Mouse (Mus musculus) limb, embryonic 13.5 days (tissue): ENCODE results near the gene Ap5z1. TPM values are rescaled to one million over a fixed set of nuclear protein-coding genes. Genes with fewer than 3 reads are reported as not detected.

Experiments used
- ATAC-seq: fragments of 200-750 bp; cut with Nextera tagmentation; 2 replicates; pipeline ENCODE4 v1.8.0; 2017; ENCODE audit warnings: low read depth, moderate number of reproducible peaks, moderate TSS enrichment; ENCODE audit not compliant: low FRiP score
- H3K27ac ChIP-seq: fragments of 300-500 bp; sonication (generic); 2 replicates; pipeline ENCODE4 v1.5.1; 2015; ENCODE audit warnings: inconsistent platforms, mild to moderate bottlenecking, moderate library complexity
- H3K27me3 ChIP-seq: fragments of 300-500 bp; sonication (generic); 2 replicates; pipeline ENCODE4 v1.6.1; 2015; ENCODE audit warnings: mild to moderate bottlenecking, inconsistent platforms
- H3K36me3 ChIP-seq: fragments of 300-500 bp; sonication (generic); 2 replicates; pipeline ENCODE4 v1.6.1; 2015; ENCODE audit warnings: inconsistent platforms, mild to moderate bottlenecking, moderate library complexity
- H3K4me1 ChIP-seq: fragments of 300-500 bp; sonication (generic); 2 replicates; pipeline ENCODE4 v1.6.1; 2015; ENCODE audit warnings: inconsistent platforms
- H3K4me2 ChIP-seq: fragments of 300-500 bp; sonication (generic); replicated peaks from 2 replicates; pipeline ENCODE4 v1.6.1; 2015; ENCODE audit warnings: inconsistent platforms, mild to moderate bottlenecking, moderate library complexity
- H3K4me3 ChIP-seq: fragments of 300-500 bp; sonication (generic); 2 replicates; pipeline ENCODE4 v1.5.1; 2015; ENCODE audit warnings: moderate library complexity, mild to moderate bottlenecking, inconsistent platforms
- H3K9ac ChIP-seq: fragments of 300-500 bp; sonication (generic); 2 replicates; pipeline ENCODE4 v1.6.1; 2015; ENCODE audit warnings: mild to moderate bottlenecking, inconsistent platforms
- H3K9me3 ChIP-seq: fragments of 300-500 bp; sonication (generic); 2 replicates; pipeline ENCODE4 v1.6.1; 2016; ENCODE audit warnings: inconsistent platforms
- WGBS: fragments of 180-500 bp; shearing (Covaris S2); methylation state at CpG from one replicate; pipeline ENCODE4 v1.1.7; 2015; 5-methylcytosine and 5-hydroxymethylcytosine counted together
- polyA plus RNA-seq: library from polyadenylated mRNA; unstranded; fragments of >200 nt; fragmentation: Nextera tagmentation; extraction: Ambion mirVana; gene quantifications from 2 replicates; pipeline ENCODE4 v1.2.1, GENCODE M21; 2015

The Ap5z1 gene
- polyA plus RNA-seq, 1 experiment from 2014 or later, result 7.9 TPM

- H3K4me1 ChIP-seq, result peaks cover 17% of the 10 kb centered on the region
- WGBS, result 64% methylated on average over 3 of the region's 3 CpGs
- no peaks in the 10 kb centered on the region for H3K27me3 ChIP-seq
- H3K9me3 ChIP-seq, result no peaks in the 10 kb centered on the region
- no peak overlapping the region for H3K27ac ChIP-seq
- no peak overlapping the region for H3K9ac ChIP-seq
- no peaks in the 10 kb centered on the region for H3K36me3 ChIP-seq
- H3K4me3 ChIP-seq, result no peak overlapping the region
- no peak overlapping the region for H3K4me2 ChIP-seq
- ATAC-seq, result no peak
These were observed 42.1 kb downstream of the Ap5z1 start for GRCm38 (mm10) chr5:142505695-142506423.

GRCm38 (mm10) chr5:142509141-142510060, 45.7 kb downstream of the Ap5z1 start:
- Histone ChIP-seq H3K4me3 (no peak overlapping the region), H3K9ac (peak overlapping the region; percentile 54; the same call in 1 of the 2 replicates), H3K27ac (no peak overlapping the region; the same call in 1 of the 2 replicates), H3K9me3 (no peaks in the 10 kb centered on the region), H3K4me2 (peak overlapping the region; percentile 39), H3K27me3 (no peaks in the 10 kb centered on the region), H3K36me3 (no peaks in the 10 kb centered on the region), H3K4me1 (peaks cover 12% of the 10 kb centered on the region)
- no peak for ATAC-seq
- 22% methylated on average over 15 of the region's 15 CpGs for WGBS

GRCm38 (mm10) chr5:142510061-142510414, 46.3 kb downstream of the Ap5z1 start:
- no peak overlapping the region; the same call in 1 of the 2 replicates for H3K4me2 ChIP-seq
- no peaks in the 10 kb centered on the region for H3K9me3 ChIP-seq
- ATAC-seq, result no peak

GRCm38 (mm10) chr5:142512112-142512511, 48.4 kb downstream of the Ap5z1 start:
- WGBS, result 83% methylated on average over 4 of the region's 4 CpGs
- Histone ChIP-seq H3K9me3 (no peaks in the 10 kb centered on the region), H3K4me3 (no peak overlapping the region), H3K4me1 (peaks cover 12% of the 10 kb centered on the region), H3K4me2 (no peak overlapping the region), H3K27me3 (no peaks in the 10 kb centered on the region), H3K9ac (no peak overlapping the region), H3K27ac (no peak overlapping the region), H3K36me3 (no peaks in the 10 kb centered on the region)
- ATAC-seq, result no peak

More at GRCm38 (mm10) chr5:142510061-142510414, 46.3 kb downstream of the Ap5z1 start:
- 70% methylated on average over 7 of the region's 7 CpGs for WGBS
- H3K9ac ChIP-seq, result peak overlapping the region; percentile 54; the same call in 1 of the 2 replicates
- no peak overlapping the region for H3K4me3 ChIP-seq
- H3K4me1 ChIP-seq, result peaks cover 12% of the 10 kb centered on the region
- H3K36me3 ChIP-seq, result no peaks in the 10 kb centered on the region
- H3K27ac ChIP-seq, result no peak overlapping the region
- no peaks in the 10 kb centered on the region for H3K27me3 ChIP-seq

DNA sequence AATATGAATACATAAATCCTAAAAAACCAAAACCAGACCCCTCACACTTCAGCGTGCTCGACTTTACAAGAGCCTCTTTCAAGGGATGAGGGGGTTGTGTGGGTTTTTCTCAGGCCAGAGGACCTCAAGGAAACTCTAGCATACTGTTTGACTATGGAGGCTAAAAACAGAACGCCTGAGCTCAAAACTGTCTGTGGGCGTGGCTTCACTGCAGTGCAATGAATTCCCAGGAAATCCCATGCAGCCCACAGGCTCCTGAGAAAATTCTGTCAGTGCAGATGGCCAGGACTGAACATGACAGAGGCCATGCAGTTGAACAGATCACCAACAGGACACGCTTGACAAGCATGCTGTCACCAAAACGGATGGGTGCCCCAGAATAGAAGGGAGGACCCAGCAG, 55.2 kb downstream of the Ap5z1 start:
- Histone ChIP-seq H3K27ac (0 out of 2 replicates have a peak overlapping the region, but pooled peaks have one; percentile 15), H3K4me3 (no peak overlapping the region), H3K9ac (no peak overlapping the region), H3K36me3 (no peaks in the 10 kb centered on the region), H3K27me3 (no peaks in the 10 kb centered on the region), H3K4me1 (0 out of 2 replicates have a peak, but pooled peaks cover 14% of the 10 kb centered on the region), H3K4me2 (no peak overlapping the region), H3K9me3 (no peaks in the 10 kb centered on the region)
- WGBS, result 56% methylated on average over 6 of the region's 6 CpGs
- ATAC-seq, result no peak

DNA sequence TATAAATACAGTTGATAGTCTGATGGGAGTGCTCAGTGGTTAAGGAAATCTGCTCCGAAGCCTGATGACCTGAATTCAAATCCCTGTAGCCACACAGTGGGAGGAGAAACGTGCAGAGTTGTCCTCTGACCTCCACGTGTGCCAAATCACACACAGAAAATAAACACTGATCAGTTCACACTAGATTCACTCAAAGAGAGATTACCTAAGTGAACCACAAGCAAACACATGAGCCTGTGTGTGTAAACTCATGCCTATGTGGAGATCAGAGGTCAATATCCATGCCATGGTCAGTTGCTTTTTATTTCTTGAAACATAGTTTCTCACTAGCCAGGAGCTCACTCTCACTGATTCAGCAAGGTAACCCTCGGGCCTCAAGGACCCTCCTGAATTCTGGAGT, 56.6 kb downstream of the Ap5z1 start:
- ATAC-seq, result no peak
- Histone ChIP-seq H3K4me2 (no peak overlapping the region), H3K27me3 (no peaks in the 10 kb centered on the region), H3K36me3 (no peaks in the 10 kb centered on the region), H3K4me1 (0 out of 2 replicates have a peak, but pooled peaks cover 14% of the 10 kb centered on the region), H3K9ac (no peak overlapping the region), H3K9me3 (no peaks in the 10 kb centered on the region), H3K4me3 (no peak overlapping the region), H3K27ac (no peak overlapping the region)
- 82% methylated on average over 4 of the region's 4 CpGs for WGBS

DNA sequence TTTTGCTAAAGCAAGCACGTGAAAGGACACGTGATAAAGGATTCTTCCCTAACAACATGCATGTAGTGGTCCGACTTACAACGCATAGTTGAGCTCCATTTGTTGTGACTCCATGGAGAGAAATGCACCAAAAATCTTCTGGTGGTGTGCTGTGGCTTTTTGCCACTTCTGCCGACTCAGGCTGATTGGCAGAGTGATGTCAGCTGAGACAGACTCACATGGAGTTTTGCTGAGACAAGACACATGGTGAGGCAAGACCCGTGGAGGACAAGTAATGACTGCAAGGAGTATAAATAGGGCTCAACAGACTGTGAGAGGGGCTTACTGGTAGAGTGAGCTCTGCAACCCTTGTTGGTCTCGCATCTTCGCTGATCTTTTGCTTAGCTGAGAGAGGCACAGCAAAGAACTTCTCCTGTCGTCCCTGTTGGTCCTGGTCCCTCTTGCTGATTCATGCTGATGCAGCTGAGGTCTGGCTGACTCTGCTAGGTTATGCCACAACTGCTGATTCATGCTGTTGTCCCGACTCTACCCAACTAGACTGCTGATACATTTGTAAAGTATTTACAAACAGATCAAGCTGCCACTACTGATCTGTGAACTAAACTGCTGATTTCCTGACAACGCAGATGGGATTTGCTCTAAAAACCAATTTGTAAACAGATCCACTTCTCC, 57.6 kb downstream of the Ap5z1 start:
- WGBS, result 87% methylated on average over 11 of the region's 11 CpGs
- Histone ChIP-seq H3K36me3 (no peaks in the 10 kb centered on the region), H3K4me2 (no peak overlapping the region), H3K27ac (no peak overlapping the region), H3K27me3 (no peaks in the 10 kb centered on the region), H3K4me1 (0 out of 2 replicates have a peak, but pooled peaks cover 14% of the 10 kb centered on the region), H3K4me3 (no peak overlapping the region), H3K9ac (no peak overlapping the region), H3K9me3 (no peaks in the 10 kb centered on the region)
- ATAC-seq, result no peak

GRCm38 (mm10) chr5:142524711-142525464, 61.1 kb downstream of the Ap5z1 start:
- no peak overlapping the region for H3K4me2 ChIP-seq
- WGBS, result 80% methylated on average over 8 of the region's 8 CpGs

More at GRCm38 (mm10) chr5:142524711-142525464, 61.1 kb downstream of the Ap5z1 start:
- H3K27ac ChIP-seq, result no peak overlapping the region
- H3K27me3 ChIP-seq, result peaks cover 21% of the 10 kb centered on the region
- no peaks in the 10 kb centered on the region for H3K36me3 ChIP-seq
- H3K9ac ChIP-seq, result no peak overlapping the region
- no peaks in the 10 kb centered on the region for H3K9me3 ChIP-seq
- no peaks in the 10 kb centered on the region for H3K4me1 ChIP-seq
- H3K4me3 ChIP-seq, result no peak overlapping the region
- no peak for ATAC-seq

Other genes with a start within 250 kb of the Ap5z1 start
- 6.3 and 6.6 TPM in 2 replicates for gene Foxk1, start 62.4 kb upstream of the Ap5z1 start, polyA plus RNA-seq
- 0.15 TPM in 1 of 2 replicates, not detected in the other for gene Papolb, start 66.1 kb downstream of the Ap5z1 start, polyA plus RNA-seq
- gene Radil, start 87.2 kb downstream of the Ap5z1 start, polyA plus RNA-seq, result 4.3 and 4.8 TPM in 2 replicates
- 2.1 and 2.2 TPM in 2 replicates for gene Mmd2, start 144.9 kb downstream of the Ap5z1 start, polyA plus RNA-seq
- 50.0 and 53.1 TPM in 2 replicates for gene Wipi2, start 163.8 kb downstream of the Ap5z1 start, polyA plus RNA-seq
- gene Slc29a4, start 228.6 kb downstream of the Ap5z1 start, polyA plus RNA-seq, result 9.0 and 10.6 TPM in 2 replicates